Mouse (Mus musculus): ENCODE data around the gene Kbtbd4.

DNA sequence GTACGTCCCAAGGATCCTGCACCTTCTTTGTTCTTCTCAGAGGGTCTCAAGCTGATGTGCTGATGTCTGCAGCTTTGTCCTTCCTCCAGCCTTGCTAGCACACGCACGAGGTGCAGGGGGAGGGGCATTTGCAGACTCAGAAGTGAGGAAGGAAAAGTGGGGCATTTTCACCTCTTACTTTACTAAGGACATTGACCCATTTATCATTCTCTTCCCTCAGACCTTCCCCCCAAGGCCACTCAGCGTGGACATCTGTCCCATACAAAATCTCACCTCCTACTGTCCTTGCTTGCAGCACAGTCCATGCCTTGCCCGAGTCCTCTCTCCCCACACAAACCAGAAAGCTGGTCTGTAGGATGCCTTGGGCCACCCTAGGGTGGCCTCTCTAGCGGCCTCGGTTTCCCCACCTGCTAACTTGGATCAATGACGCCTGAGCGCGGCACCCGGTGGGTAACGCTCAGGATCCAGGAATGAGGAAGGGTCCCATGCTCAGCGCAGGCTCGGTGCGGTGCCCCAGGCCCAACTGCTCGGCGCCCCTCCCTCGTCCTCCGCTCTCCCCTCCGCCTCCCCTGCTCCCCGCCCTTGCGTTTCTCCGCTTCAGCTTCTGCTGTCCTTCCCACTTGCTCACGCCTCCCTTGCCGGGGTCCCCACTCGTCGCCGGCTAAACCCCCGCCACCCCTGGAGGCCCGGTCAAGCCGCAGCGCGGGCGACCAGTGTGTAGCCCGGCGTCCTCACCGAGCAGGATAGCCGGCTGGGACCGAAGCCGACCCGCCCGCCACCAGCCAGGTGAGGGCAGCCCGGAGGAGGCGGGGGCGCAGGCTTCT, 19.1 kb upstream of the Kbtbd4 start, which contains the start of gene C1qtnf4:
- TF ChIP-seq GATA1 (IDR thresholded peaks at IDR 0.05; ENCODE audit: borderline replicate concordance, low read length): no peak
- no peak for TF ChIP-seq FLI1 (IDR thresholded peaks at IDR 0.05; ENCODE audit: low read length)
